ENCODE assay signal across 28 mouse cellular contexts in the genomic region with DNA sequence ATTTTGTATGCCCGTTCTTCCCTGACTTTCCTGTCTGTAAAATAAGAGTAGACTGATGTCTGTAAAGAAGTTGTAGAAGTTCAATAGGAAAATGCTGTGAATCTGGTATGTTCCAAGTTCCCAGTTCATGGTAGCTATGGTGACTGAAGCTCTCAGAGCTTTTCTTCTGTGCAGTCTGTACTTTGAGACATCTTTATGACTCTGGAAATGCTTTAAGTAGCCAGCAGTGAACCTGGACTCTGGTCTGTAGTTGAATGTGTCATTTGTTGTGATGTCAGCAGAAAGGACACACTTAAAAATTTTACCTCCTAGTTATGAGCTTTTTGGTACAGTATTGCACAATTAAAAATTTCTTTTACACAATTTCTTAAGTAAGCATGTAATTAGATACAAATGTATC. TPM values are rescaled to one million over a fixed set of nuclear protein-coding genes. Genes with fewer than 3 reads are reported as not detected.
DNase-seq lines count a peak whose midpoint lies in the region; ATAC-seq and TF ChIP-seq lines count a peak whose summit lies in the region.
"Had no signal": no experiment of that assay in that cellular context is flagged by ENCODE, and none has a peak within 500 bp of the region (broad histone marks: within the 10 kb centered on the region; RNA-seq: fewer than 3 reads in every experiment).

No protein-coding gene starts in this region.

- ATAC-seq in liver, embryonic 11.5 days (replicated peaks; ENCODE audit: low FRiP score): no peak
- ATAC-seq in intestine, embryonic 15.5 days: peak; percentile 90
- ATAC-seq in intestine, postnatal 0 days: peak; percentile 94
- ATAC-seq: activated CD4-positive, CD25-positive, alpha-beta regulatory T cell, adult 4 months; CD4-positive, CD25-positive, alpha-beta regulatory T cell, adult 4 months; forebrain, embryonic 14.5 days; Patski had no signal

- H3K36me3 ChIP-seq in liver, adult 2 months (ENCODE audit: control insufficient read depth, insufficient read depth, low read length): no peaks in the 10 kb centered on the region; the same call in 1 of the 2 replicates
- H3K36me3 ChIP-seq in liver, embryonic 11.5 days (ENCODE audit: control insufficient read depth, insufficient read depth, low read length): no peaks in the 10 kb centered on the region
- H3K36me3 ChIP-seq in intestine, embryonic 15.5 days: no peaks in the 10 kb centered on the region
- no peaks in the 10 kb centered on the region for H3K36me3 ChIP-seq in intestine, postnatal 0 days (ENCODE audit: control insufficient read depth, insufficient read depth)
- H3K36me3 ChIP-seq: embryonic facial prominence, embryonic 13.5 days; embryonic facial prominence, embryonic 15.5 days had no signal

- peak overlapping the region; percentile 20; the same call in 1 of the 2 replicates for H3K27ac ChIP-seq in gastrocnemius, adult 2 months
- no peak overlapping the region for H3K27ac ChIP-seq in liver, adult 2 months (replicated peaks; ENCODE audit: insufficient read depth, low read depth, low read length)
- no peak overlapping the region for H3K27ac ChIP-seq in liver, embryonic 11.5 days (ENCODE audit: low read depth, low read length)
- no peak overlapping the region for H3K27ac ChIP-seq in intestine, embryonic 15.5 days
- H3K27ac ChIP-seq in intestine, postnatal 0 days (ENCODE audit: low read depth, low read length): peak overlapping the region; percentile 37
- H3K27ac ChIP-seq: embryonic facial prominence, embryonic 13.5 days; embryonic facial prominence, embryonic 15.5 days; forebrain, embryonic 10.5 days; forebrain, embryonic 12.5 days had no signal

- peaks cover 9% of the 10 kb centered on the region; the same call in 1 of the 2 replicates for H3K4me1 ChIP-seq in liver, adult 2 months (ENCODE audit: control insufficient read depth, insufficient read depth, low read length)
- no peaks in the 10 kb centered on the region; the same call in 1 of the 2 replicates for H3K4me1 ChIP-seq in liver, embryonic 11.5 days (replicated peaks; ENCODE audit: control insufficient read depth, insufficient read depth, low read length)
- H3K4me1 ChIP-seq in intestine, embryonic 15.5 days (replicated peaks): no peaks in the 10 kb centered on the region
- no peaks in the 10 kb centered on the region for H3K4me1 ChIP-seq in intestine, postnatal 0 days (replicated peaks; ENCODE audit: control insufficient read depth, insufficient read depth, low read length)
- H3K4me1 ChIP-seq: embryonic facial prominence, embryonic 13.5 days; embryonic facial prominence, embryonic 15.5 days; forebrain, embryonic 10.5 days had no signal

- no peak overlapping the region for H3K9ac ChIP-seq in liver, adult 2 months (ENCODE audit: low read depth, low read length)
- H3K9ac ChIP-seq in liver, embryonic 11.5 days (ENCODE audit: low read depth, low read length): no peak overlapping the region
- H3K9ac ChIP-seq in intestine, embryonic 15.5 days: no peak overlapping the region
- H3K9ac ChIP-seq in intestine, postnatal 0 days (ENCODE audit: low read depth, low read length): no peak overlapping the region
- H3K9ac ChIP-seq: embryonic facial prominence, embryonic 13.5 days; embryonic facial prominence, embryonic 15.5 days; forebrain, embryonic 12.5 days had no signal

- H3K9me3 ChIP-seq in liver, embryonic 11.5 days (ENCODE audit: control insufficient read depth, low read length): no peaks in the 10 kb centered on the region
- no peaks in the 10 kb centered on the region for H3K9me3 ChIP-seq in intestine, embryonic 15.5 days
- H3K9me3 ChIP-seq in intestine, postnatal 0 days (ENCODE audit: control insufficient read depth): no peaks in the 10 kb centered on the region
- H3K9me3 ChIP-seq: embryonic facial prominence, embryonic 13.5 days; embryonic facial prominence, embryonic 15.5 days; forebrain, embryonic 10.5 days; forebrain, embryonic 12.5 days; G1E had no signal

- H3K4me2 ChIP-seq in liver, embryonic 11.5 days: no peak overlapping the region
- H3K4me2 ChIP-seq in intestine, embryonic 15.5 days (replicated peaks): no peak overlapping the region
- H3K4me2 ChIP-seq in intestine, postnatal 0 days (replicated peaks; ENCODE audit: low read depth): no peak overlapping the region
- H3K4me2 ChIP-seq: embryonic facial prominence, embryonic 13.5 days; embryonic facial prominence, embryonic 15.5 days; forebrain, embryonic 12.5 days had no signal

- TF ChIP-seq CTCF in gastrocnemius, adult 2 months (IDR thresholded peaks at IDR 0.05): no peak
- no peak for TF ChIP-seq CTCF in liver, adult 2 months (IDR thresholded peaks at IDR 0.05; ENCODE audit: low read depth, low read length)
- no peak for TF ChIP-seq CTCF in intestine, postnatal 0 days (IDR thresholded peaks at IDR 0.05; ENCODE audit: low read depth)

- intact Hi-C loops in gastrocnemius, adult 2 months (cut with DNase I): no loop called here

- H3K79me2 ChIP-seq in liver, adult 2 months (ENCODE audit: control insufficient read depth, insufficient read depth, low read length): peaks cover 26% of the 10 kb centered on the region

- TF ChIP-seq POLR2A in liver, adult 2 months (IDR thresholded peaks at IDR 0.05; ENCODE audit: extremely low read depth, insufficient read depth, low read length): no peak

- no peaks in the 10 kb centered on the region for H3K27me3 ChIP-seq in liver, adult 2 months (ENCODE audit: control insufficient read depth, insufficient read depth, low read length)
- no peaks in the 10 kb centered on the region for H3K27me3 ChIP-seq in liver, embryonic 11.5 days (replicated peaks; ENCODE audit: control insufficient read depth, insufficient read depth, low read length)
- no peaks in the 10 kb centered on the region for H3K27me3 ChIP-seq in intestine, embryonic 15.5 days (replicated peaks)
- H3K27me3 ChIP-seq in intestine, postnatal 0 days (replicated peaks; ENCODE audit: control insufficient read depth, insufficient read depth, low read length): no peaks in the 10 kb centered on the region
- H3K27me3 ChIP-seq: CH12.LX; embryonic facial prominence, embryonic 13.5 days; embryonic facial prominence, embryonic 15.5 days; forebrain, embryonic 12.5 days; Patski had no signal

- WGBS in liver, adult 2 months: 100% methylated on average over 1 of the region's 1 CpGs
- WGBS in liver, embryonic 11.5 days: 91% methylated on average over 1 of the region's 1 CpGs
- 73% methylated on average over 1 of the region's 1 CpGs for WGBS in intestine, embryonic 15.5 days
- 60% methylated on average over 1 of the region's 1 CpGs for WGBS in intestine, postnatal 0 days

- no peak overlapping the region for H3K4me3 ChIP-seq in gastrocnemius, adult 2 months
- no peak overlapping the region for H3K4me3 ChIP-seq in liver, adult 2 months (ENCODE audit: insufficient read depth, low read depth, low read length)
- no peak overlapping the region for H3K4me3 ChIP-seq in liver, embryonic 11.5 days (ENCODE audit: low read depth, low read length)
- no peak overlapping the region for H3K4me3 ChIP-seq in intestine, embryonic 15.5 days (replicated peaks)
- no peak overlapping the region for H3K4me3 ChIP-seq in intestine, postnatal 0 days (ENCODE audit: low read depth, low read length)
- H3K4me3 ChIP-seq: embryonic facial prominence, embryonic 13.5 days; embryonic facial prominence, embryonic 15.5 days; erythroblast, embryonic 14.5 days; forebrain, embryonic 10.5 days; forebrain, embryonic 12.5 days had no signal

- DNase-seq in gastrocnemius, adult 2 months: no peak
- DNase-seq in gastrocnemius, postnatal 10 days: no peak
- DNase-seq in liver, adult 2 months (ENCODE audit: extremely low read depth, low read depth, low spot score): peak; percentile 33
- no peak for DNase-seq in liver, embryonic 11.5 days (ENCODE audit: low spot score)
- no peak for DNase-seq in layer of hippocampus, adult 9-11 months
- DNase-seq: adrenal gland, postnatal 10 days; adrenal gland, postnatal 25 days; B cell, adult 2 months; cerebellum, adult 11 months; cerebellum, adult 18-20 months; cerebellum, adult 8-10 months; cerebellum, adult 9-11 months; cerebellum, postnatal 14 days; cerebellum, postnatal 36 days; embryo, embryonic 11 days had no signal

RNA-seq across cellular contexts. Expression of a gene that starts 9.3 kb away (rescaled TPM):
- total RNA-seq in gastrocnemius, adult 2 months (2021): 100 to 1,000 TPM; 191 to 193 TPM
- total RNA-seq in gastrocnemius, postnatal 10 days (2021): 10 to 100 TPM; 68.8 to 86.6 TPM
- total RNA-seq in liver, adult 2 months (2014; rRNA removed): 51.5 and 54.0 TPM in 2 replicates
- 17.5 and 18.0 TPM in 2 replicates for polyA plus RNA-seq in liver, adult 2 months (2012; rRNA removed)
- 29.2 and 32.6 TPM in 2 replicates for polyA plus RNA-seq in liver, embryonic 11.5 days (2014; fragmentation: Nextera tagmentation; extraction: Ambion mirVana)
- polyA plus RNA-seq in intestine, embryonic 15.5 days (2015; fragmentation: Nextera tagmentation; extraction: Ambion mirVana): 29.2 and 29.3 TPM in 2 replicates
- polyA plus RNA-seq in intestine, postnatal 0 days (2015; fragmentation: Nextera tagmentation; extraction: Ambion mirVana): 33.8 and 36.6 TPM in 2 replicates

RNA-seq across cellular contexts. Expression of a gene that starts 24.1 kb away (rescaled TPM):
- total RNA-seq in gastrocnemius, adult 2 months (2021): under 1 TPM in 1 of 2 experiments, not detected in 1; 0.15 TPM
- total RNA-seq in gastrocnemius, postnatal 10 days (2021): 1 to 10 TPM in 1 of 2 experiments, under 1 TPM in 1; 0.42 to 1.6 TPM
- total RNA-seq in liver, adult 2 months (2014; rRNA removed): 0.37 and 1.5 TPM in 2 replicates
- polyA plus RNA-seq in liver, adult 2 months (2012; rRNA removed): 0.36 and 0.77 TPM in 2 replicates
- polyA plus RNA-seq in liver, embryonic 11.5 days (2014; fragmentation: Nextera tagmentation; extraction: Ambion mirVana): 3.2 and 3.5 TPM in 2 replicates
- 0.96 and 1.1 TPM in 2 replicates for polyA plus RNA-seq in intestine, embryonic 15.5 days (2015; fragmentation: Nextera tagmentation; extraction: Ambion mirVana)
- polyA plus RNA-seq in intestine, postnatal 0 days (2015; fragmentation: Nextera tagmentation; extraction: Ambion mirVana): 0.55 and 0.78 TPM in 2 replicates
- polyA plus RNA-seq: G1E had no signal

Comparison
In these comparisons a context has a peak if more than half of its experiments do, and no peak if none do; other contexts are left out.
1. H3K27ac ChIP-seq: peak in gastrocnemius, adult 2 months (single experiment) and intestine, postnatal 0 days (single experiment); none in liver, adult 2 months (single experiment), liver, embryonic 11.5 days (single experiment) and intestine, embryonic 15.5 days (single experiment).